Comparison of ENCODE assay signal across 9 mouse cellular contexts in genomic region chr9:88480120-88480519, GRCm38 (mm10). TPM values are rescaled to one million over a fixed set of nuclear protein-coding genes. Genes with fewer than 3 reads are reported as not detected.
DNase-seq lines count a peak whose midpoint lies in the region; ATAC-seq lines count a peak whose summit lies in the region.
"Had no signal": no experiment of that assay in that cellular context is flagged by ENCODE, and none has a peak within 500 bp of the region (broad histone marks: within the 10 kb centered on the region; RNA-seq: fewer than 3 reads in every experiment).

No protein-coding gene starts in this region.

- peak overlapping the region; percentile 99 for H3K4me3 ChIP-seq in forebrain, embryonic 13.5 days
- peak overlapping the region; percentile 98 for H3K4me3 ChIP-seq in liver, embryonic 13.5 days (replicated peaks)

- DNase-seq in embryo, embryonic 10 days (ENCODE audit: low spot score) = peak; percentile 21
- DNase-seq in embryo, embryonic 9.5 days (ENCODE audit: extremely low spot score) = no peak
- DNase-seq in 3T3-L1 (ENCODE audit: low read depth, low spot score) = peak; percentile 15
- no peak for DNase-seq in liver, embryonic 13.5 days
- DNase-seq in spleen, postnatal 36 days (ENCODE audit: low spot score in 2 of 2) = no peak
- no peak for DNase-seq in lung, postnatal 10 days
- DNase-seq: thymus, adult 2 months had no signal

- peaks cover 31% of the 10 kb centered on the region for H3K4me1 ChIP-seq in forebrain, embryonic 13.5 days
- H3K4me1 ChIP-seq in liver, embryonic 13.5 days (replicated peaks) = peaks cover 43% of the 10 kb centered on the region

- ATAC-seq in forebrain, embryonic 13.5 days = no peak
- ATAC-seq in liver, embryonic 13.5 days (ENCODE audit: low read depth) = no peak
- ATAC-seq in monocyte, adult 5-6 weeks (replicated peaks; ENCODE audit: insufficient number of reproducible peaks, low FRiP score, low TSS enrichment, poor library complexity, severe bottlenecking) = no peak

- no peaks in the 10 kb centered on the region for H3K27me3 ChIP-seq in forebrain, embryonic 13.5 days
- H3K27me3 ChIP-seq in liver, embryonic 13.5 days = peaks cover 6% of the 10 kb centered on the region; the same call in 1 of the 2 replicates

- no peaks in the 10 kb centered on the region for H3K9me3 ChIP-seq in forebrain, embryonic 13.5 days (replicated peaks)
- no peaks in the 10 kb centered on the region for H3K9me3 ChIP-seq in liver, embryonic 13.5 days (replicated peaks)

- 18% methylated on average over 1 of the region's 1 CpGs for WGBS in forebrain, embryonic 13.5 days
- 0% methylated on average over 1 of the region's 1 CpGs for WGBS in liver, embryonic 13.5 days (ENCODE audit: insufficient replicate concordance)

- peak overlapping the region; percentile 70 for H3K4me2 ChIP-seq in forebrain, embryonic 13.5 days
- H3K4me2 ChIP-seq in liver, embryonic 13.5 days = peak overlapping the region; percentile 97

- peaks cover 20% of the 10 kb centered on the region for H3K36me3 ChIP-seq in forebrain, embryonic 13.5 days (ENCODE audit: poor library complexity, severe bottlenecking)
- H3K36me3 ChIP-seq in liver, embryonic 13.5 days = peaks cover 38% of the 10 kb centered on the region

- peak overlapping the region; percentile 99 for H3K9ac ChIP-seq in forebrain, embryonic 13.5 days
- peak overlapping the region; percentile 98 for H3K9ac ChIP-seq in liver, embryonic 13.5 days

- no peak overlapping the region for H3K27ac ChIP-seq in forebrain, embryonic 13.5 days
- H3K27ac ChIP-seq in liver, embryonic 13.5 days = no peak overlapping the region

RNA-seq across cellular contexts. Expression of gene Syncrip, which starts 2.3 kb away (rescaled TPM):
- polyA plus RNA-seq in forebrain, embryonic 13.5 days (2015; fragmentation: Nextera tagmentation; extraction: Ambion mirVana) = 128 and 131 TPM in 2 replicates
- polyA plus RNA-seq in liver, embryonic 13.5 days (2015; fragmentation: Nextera tagmentation; extraction: Ambion mirVana) = 52.5 and 77.9 TPM in 2 replicates
- total RNA-seq in monocyte, adult 5-6 weeks (2017) = 112 to 157 TPM (median 127 TPM) in 3 replicates

RNA-seq across cellular contexts. Expression of gene Gm20537, which starts 23.7 kb away (rescaled TPM):
- 0.67 and 0.88 TPM in 2 replicates for polyA plus RNA-seq in forebrain, embryonic 13.5 days (2015; fragmentation: Nextera tagmentation; extraction: Ambion mirVana)
- not detected in 2 replicates for polyA plus RNA-seq in liver, embryonic 13.5 days (2015; fragmentation: Nextera tagmentation; extraction: Ambion mirVana)
- not detected in 3 replicates for total RNA-seq in monocyte, adult 5-6 weeks (2017)

RNA-seq across cellular contexts. Expression of gene Snx14, which starts 41.4 kb away (rescaled TPM):
- polyA plus RNA-seq in forebrain, embryonic 13.5 days (2015; fragmentation: Nextera tagmentation; extraction: Ambion mirVana) = 21.6 and 23.4 TPM in 2 replicates
- 11.8 and 15.6 TPM in 2 replicates for polyA plus RNA-seq in liver, embryonic 13.5 days (2015; fragmentation: Nextera tagmentation; extraction: Ambion mirVana)
- 34.1 to 44.9 TPM (median 35.3 TPM) in 3 replicates for total RNA-seq in monocyte, adult 5-6 weeks (2017)

Comparison
In these comparisons a context has a peak if more than half of its experiments do, and no peak if none do; other contexts are left out.
1. DNase-seq: peak in embryo, embryonic 10 days (single experiment) and 3T3-L1 (single experiment); none in embryo, embryonic 9.5 days (single experiment), liver, embryonic 13.5 days (single experiment), spleen, postnatal 36 days (0 of 2) and lung, postnatal 10 days (single experiment).